Mouse (Mus musculus) liver, embryonic 13.5 days (tissue): ENCODE data around the gene Trmt1. TPM values are rescaled to one million over a fixed set of nuclear protein-coding genes. Genes with fewer than 3 reads are reported as not detected.

ENCODE experiments used
- ATAC-seq: fragments of 200-750 bp; cut with Nextera tagmentation; 2 replicates; pipeline ENCODE4 v1.8.0; 2017; ENCODE audit warnings: low read depth, mild to moderate bottlenecking, moderate number of reproducible peaks, moderate library complexity
- DNase-seq: peaks from one replicate; pipeline ENCODE4 v3.0.0; 2022
- H3K27ac ChIP-seq: fragments of 300-500 bp; sonication (generic); 2 replicates; pipeline ENCODE4 v1.5.1; 2015; ENCODE audit warnings: moderate library complexity, mild to moderate bottlenecking, inconsistent platforms
- H3K27me3 ChIP-seq: fragments of 300-500 bp; sonication (generic); 2 replicates; pipeline ENCODE4 v1.6.1; 2015; ENCODE audit warnings: mild to moderate bottlenecking, inconsistent platforms
- H3K36me3 ChIP-seq: fragments of 300-500 bp; sonication (generic); 2 replicates; pipeline ENCODE4 v1.6.1; 2015; ENCODE audit warnings: mild to moderate bottlenecking, inconsistent platforms
- H3K4me1 ChIP-seq: fragments of 300-500 bp; sonication (generic); replicated peaks from 2 replicates; pipeline ENCODE4 v1.6.1; 2015; ENCODE audit warnings: inconsistent platforms
- H3K4me2 ChIP-seq: fragments of 300-500 bp; sonication (generic); 2 replicates; pipeline ENCODE4 v1.6.1; 2015; ENCODE audit warnings: inconsistent platforms, mild to moderate bottlenecking, moderate library complexity
- H3K4me3 ChIP-seq: fragments of 300-500 bp; sonication (generic); replicated peaks from 2 replicates; pipeline ENCODE4 v1.5.1; 2015; ENCODE audit warnings: mild to moderate bottlenecking, inconsistent platforms
- H3K9ac ChIP-seq: fragments of 300-500 bp; sonication (generic); 2 replicates; pipeline ENCODE4 v1.6.1; 2015; ENCODE audit warnings: mild to moderate bottlenecking, inconsistent platforms
- H3K9me3 ChIP-seq: fragments of 300-500 bp; sonication (generic); replicated peaks from 2 replicates; pipeline ENCODE4 v1.6.1; 2016; ENCODE audit warnings: inconsistent platforms
- WGBS: fragments of 180-500 bp; shearing (Covaris S2); methylation state at CpG from one replicate; pipeline ENCODE4 v1.1.7; 2015; ENCODE audit not compliant: insufficient replicate concordance; 5-methylcytosine and 5-hydroxymethylcytosine counted together
- polyA plus RNA-seq: library from polyadenylated mRNA; unstranded; fragments of >200 nt; fragmentation: Nextera tagmentation; extraction: Ambion mirVana; gene quantifications from 2 replicates; pipeline ENCODE4 v1.2.1, GENCODE M21; 2015

The Trmt1 gene
- polyA plus RNA-seq, 1 experiment from 2014 or later = 45.9 TPM

- Histone ChIP-seq H3K4me2 (no peak overlapping the region), H3K9me3 (no peaks in the 10 kb centered on the region), H3K36me3 (no peaks in the 10 kb centered on the region), H3K27ac (peak overlapping the region; percentile 58), H3K9ac (peak overlapping the region; percentile 33; the same call in 1 of the 2 replicates), H3K27me3 (peaks cover 63% of the 10 kb centered on the region), H3K4me3 (no peak overlapping the region), H3K4me1 (peaks cover 64% of the 10 kb centered on the region)
- ATAC-seq (no peak), DNase-seq (no peak)
- 47% methylated on average over 11 of the region's 11 CpGs for WGBS
These were observed 26.0 kb downstream of the Trmt1 start for GRCm38 (mm10) chr8:84711933-84712758.

GRCm38 (mm10) chr8:84712759-84713120, 26.6 kb downstream of the Trmt1 start:
- WGBS = 55% methylated on average over 3 of the region's 3 CpGs
- Histone ChIP-seq H3K4me3 (no peak overlapping the region), H3K27me3 (peaks cover 63% of the 10 kb centered on the region), H3K4me1 (peaks cover 62% of the 10 kb centered on the region), H3K27ac (peak overlapping the region; percentile 55; the same call in 1 of the 2 replicates), H3K9ac (no peak overlapping the region), H3K9me3 (no peaks in the 10 kb centered on the region), H3K4me2 (no peak overlapping the region), H3K36me3 (no peaks in the 10 kb centered on the region)
- ATAC-seq (no peak), DNase-seq (no peak)

- H3K4me2 ChIP-seq = no peak overlapping the region
- H3K27ac ChIP-seq = peak overlapping the region; percentile 55
- H3K9ac ChIP-seq = peak overlapping the region; percentile 7; the same call in 1 of the 2 replicates
- H3K9me3 ChIP-seq = no peaks in the 10 kb centered on the region
- 70% methylated on average over 4 of the region's 4 CpGs for WGBS
- ATAC-seq = no peak
- DNase-seq = no peak
- H3K4me3 ChIP-seq = no peak overlapping the region
- H3K36me3 ChIP-seq = no peaks in the 10 kb centered on the region
- peaks cover 59% of the 10 kb centered on the region for H3K4me1 ChIP-seq
- H3K27me3 ChIP-seq = peaks cover 62% of the 10 kb centered on the region
These were observed 27.3 kb downstream of the Trmt1 start for GRCm38 (mm10) chr8:84713381-84713780.

DNA sequence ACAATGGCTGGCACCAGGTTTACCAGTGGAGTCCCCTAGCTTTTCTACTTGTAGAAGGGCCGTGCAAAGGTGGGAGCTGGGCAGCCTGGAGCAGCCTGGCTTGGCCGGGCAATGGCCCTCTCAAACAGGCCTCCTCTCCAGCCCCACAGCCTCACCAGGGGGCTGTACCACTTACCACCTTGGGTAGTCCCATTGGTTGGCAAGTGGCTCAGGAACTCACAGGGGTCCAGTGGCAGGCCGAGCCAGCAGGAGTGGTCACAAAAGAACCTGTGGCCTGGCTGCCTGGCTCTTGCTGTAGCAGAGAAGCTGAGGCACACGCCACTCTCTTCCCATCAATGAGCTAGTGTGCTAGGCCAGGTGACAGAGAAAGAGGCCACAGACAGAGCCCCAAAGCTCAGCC, 28.1 kb downstream of the Trmt1 start:
- Histone ChIP-seq H3K4me2 (no peak overlapping the region), H3K4me1 (peaks cover 51% of the 10 kb centered on the region), H3K36me3 (no peaks in the 10 kb centered on the region), H3K9me3 (no peaks in the 10 kb centered on the region), H3K27me3 (peaks cover 59% of the 10 kb centered on the region), H3K9ac (peak overlapping the region; percentile 8), H3K27ac (no peak overlapping the region), H3K4me3 (no peak overlapping the region)
- no peak for DNase-seq
- 56% methylated on average over 4 of the region's 4 CpGs for WGBS
- ATAC-seq = no peak

- ATAC-seq = no peak
- DNase-seq = no peak
- H3K27me3 ChIP-seq = peaks cover 62% of the 10 kb centered on the region
- H3K4me1 ChIP-seq = peaks cover 60% of the 10 kb centered on the region
- no peak overlapping the region for H3K27ac ChIP-seq
- H3K9me3 ChIP-seq = no peaks in the 10 kb centered on the region
- peak overlapping the region; percentile 37 for H3K4me2 ChIP-seq
- 0 out of 2 replicates have a peak, but pooled peaks cover 4% of the 10 kb centered on the region for H3K36me3 ChIP-seq
- WGBS = 55% methylated on average over 27 of the region's 27 CpGs
- no peak overlapping the region for H3K4me3 ChIP-seq
- 0 out of 2 replicates have a peak overlapping the region, but pooled peaks have one; percentile 5 for H3K9ac ChIP-seq
These were observed 29.9 kb downstream of the Trmt1 start for GRCm38 (mm10) chr8:84715893-84716468.

- no peak overlapping the region for H3K4me3 ChIP-seq
- no peak overlapping the region for H3K27ac ChIP-seq
- H3K27me3 ChIP-seq = peaks cover 54% of the 10 kb centered on the region
- ATAC-seq = no peak
- no peak for DNase-seq
- 0 out of 2 replicates have a peak, but pooled peaks cover 8% of the 10 kb centered on the region for H3K36me3 ChIP-seq
- H3K9me3 ChIP-seq = no peaks in the 10 kb centered on the region
- H3K9ac ChIP-seq = no peak overlapping the region
- 86% methylated on average over 11 of the region's 11 CpGs for WGBS
- H3K4me1 ChIP-seq = peaks cover 64% of the 10 kb centered on the region
- H3K4me2 ChIP-seq = no peak overlapping the region
These were observed 30.7 kb downstream of the Trmt1 start for GRCm38 (mm10) chr8:84716790-84717189.

DNA sequence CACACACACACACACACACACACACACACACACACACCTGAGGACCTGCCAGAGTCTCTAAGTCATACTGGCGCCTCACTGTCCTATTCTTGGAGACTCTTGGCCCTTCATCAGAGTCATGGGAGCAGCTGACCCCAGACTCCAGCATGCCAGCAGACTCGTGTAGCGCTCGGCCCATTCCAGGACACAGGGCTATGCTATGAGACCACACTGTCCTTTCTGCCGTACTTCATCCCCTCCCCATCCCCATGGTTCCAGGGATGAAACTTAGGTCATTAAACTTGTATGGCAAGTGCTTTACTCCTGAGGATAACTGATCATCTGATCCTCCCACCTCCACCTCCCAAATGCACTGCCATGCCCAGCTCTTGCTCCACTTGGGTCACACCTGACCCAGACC, 32.4 kb downstream of the Trmt1 start:
- H3K27ac ChIP-seq = no peak overlapping the region; the same call in 1 of the 2 replicates
- WGBS = 81% methylated on average over 5 of the region's 5 CpGs
- H3K9ac ChIP-seq = no peak overlapping the region
- ATAC-seq (no peak), DNase-seq (no peak)
- peaks cover 65% of the 10 kb centered on the region for H3K4me1 ChIP-seq
- no peaks in the 10 kb centered on the region for H3K9me3 ChIP-seq
- H3K36me3 ChIP-seq = 0 out of 2 replicates have a peak, but pooled peaks cover 8% of the 10 kb centered on the region
- peaks cover 42% of the 10 kb centered on the region for H3K27me3 ChIP-seq
- H3K4me2 ChIP-seq = no peak overlapping the region
- H3K4me3 ChIP-seq = no peak overlapping the region

- DNase-seq (no peak), ATAC-seq (no peak)
- Histone ChIP-seq H3K4me2 (no peak overlapping the region), H3K4me3 (no peak overlapping the region), H3K27ac (peak overlapping the region; percentile 65; the same call in 1 of the 2 replicates), H3K4me1 (peaks cover 66% of the 10 kb centered on the region), H3K9ac (peak overlapping the region; percentile 11; the same call in 1 of the 2 replicates), H3K36me3 (0 out of 2 replicates have a peak, but pooled peaks cover 8% of the 10 kb centered on the region), H3K9me3 (no peaks in the 10 kb centered on the region), H3K27me3 (peaks cover 36% of the 10 kb centered on the region)
- 83% methylated on average over 5 of the region's 5 CpGs for WGBS
These were observed 33.0 kb downstream of the Trmt1 start for GRCm38 (mm10) chr8:84718959-84719690.

DNA sequence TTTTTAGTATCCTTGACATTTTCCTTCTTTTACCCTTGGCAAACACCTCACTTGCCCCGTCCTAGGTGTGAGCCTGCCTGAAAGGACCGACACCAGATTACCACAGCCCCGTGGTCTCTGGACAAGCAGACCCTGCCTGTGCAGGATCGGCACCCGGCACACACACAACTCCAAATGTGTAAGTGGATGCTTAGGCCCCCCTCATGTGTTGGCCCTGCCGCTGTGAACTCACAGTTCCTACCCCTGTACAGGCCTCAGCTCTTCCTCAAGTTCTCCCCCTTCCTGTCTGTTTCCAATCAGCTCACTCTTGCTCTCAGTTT, 36.4 kb downstream of the Trmt1 start:
- peak; percentile 11 for ATAC-seq
- Histone ChIP-seq H3K4me3 (peak overlapping the region; percentile 64), H3K9me3 (no peaks in the 10 kb centered on the region), H3K27ac (peak overlapping the region; percentile 99), H3K36me3 (peaks cover 25% of the 10 kb centered on the region), H3K4me2 (peak overlapping the region; percentile 84), H3K27me3 (peaks cover 11% of the 10 kb centered on the region), H3K4me1 (peaks cover 86% of the 10 kb centered on the region), H3K9ac (peak overlapping the region; percentile 83)
- DNase-seq = no peak
- 43% methylated on average over 6 of the region's 6 CpGs for WGBS

- peaks cover 26% of the 10 kb centered on the region for H3K36me3 ChIP-seq
- H3K4me3 ChIP-seq = peak within 1 kb of the TSS; percentile 64
- peak; percentile 83 for DNase-seq
- peaks cover 6% of the 10 kb centered on the region for H3K27me3 ChIP-seq
- H3K9ac ChIP-seq = peak within 1 kb of the TSS; percentile 83
- peaks cover 86% of the 10 kb centered on the region for H3K4me1 ChIP-seq
- no peaks in the 10 kb centered on the region for H3K9me3 ChIP-seq
- peak within 1 kb of the TSS; percentile 99 for H3K27ac ChIP-seq
- 7% methylated on average over 10 of the region's 10 CpGs for WGBS
- H3K4me2 ChIP-seq = peak within 1 kb of the TSS; percentile 84
- peak; percentile 92 for ATAC-seq
These were observed 36.9 kb downstream of the Trmt1 start, which contains the start of gene G430095P16Rik for GRCm38 (mm10) chr8:84722850-84723570. G430095P16Rik (plus strand) TSS chr8:84723007.
